Mouse (Mus musculus): ENCODE data around the gene Adra1d.

Gene Adra1d

GRCm38 (mm10) chr2:131539780-131540179, 22.3 kb downstream of the Adra1d start:
- no peak for DNase-seq (ENCODE audit: low read depth)

DNA sequence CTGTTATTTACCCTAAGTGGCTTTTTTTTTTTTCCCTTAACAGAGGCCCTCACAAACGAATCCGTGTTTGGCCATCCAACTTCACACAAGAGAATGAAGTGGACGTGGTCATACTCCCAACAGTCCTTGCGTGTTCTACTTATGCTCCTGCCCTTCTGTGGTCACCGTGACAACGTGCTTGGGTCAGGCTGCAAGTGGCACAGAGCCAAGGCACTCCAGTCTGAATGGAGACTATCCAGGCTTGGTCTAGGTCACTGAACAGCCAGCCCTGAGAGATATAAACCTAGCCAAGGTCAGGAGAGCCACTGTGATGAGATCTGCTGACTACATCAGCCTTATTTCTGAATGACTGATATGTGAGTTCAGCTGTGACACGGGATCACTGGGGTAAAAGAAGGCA, 23.7 kb downstream of the Adra1d start:
- no peak for DNase-seq (ENCODE audit: low read depth)

GRCm38 (mm10) chr2:131535168-131535567, 26.9 kb downstream of the Adra1d start:
- no peak for DNase-seq (ENCODE audit: low read depth)

GRCm38 (mm10) chr2:131531271-131531670, 30.8 kb downstream of the Adra1d start:
- no peak for DNase-seq (ENCODE audit: low read depth)

DNA sequence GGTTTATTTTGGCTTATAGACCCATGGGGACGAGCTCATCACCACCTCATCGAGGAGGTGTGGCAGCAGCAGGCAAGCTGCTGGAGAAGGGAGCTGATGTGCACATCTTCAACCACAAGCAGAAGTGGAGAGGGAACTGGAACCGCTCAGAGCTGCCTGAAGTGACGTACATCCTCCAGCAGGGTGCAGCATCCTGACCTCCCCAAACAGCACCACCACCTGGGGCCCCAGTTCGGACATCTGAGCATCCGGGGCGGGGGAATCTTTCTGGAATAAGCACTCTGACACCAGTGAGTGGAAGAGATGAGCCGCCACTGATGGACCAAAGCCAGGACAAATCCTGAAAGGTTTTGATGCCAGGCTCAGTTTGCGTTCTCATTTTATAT, 31.5 kb downstream of the Adra1d start:
- DNase-seq (ENCODE audit: low read depth): peak; percentile 71

DNA sequence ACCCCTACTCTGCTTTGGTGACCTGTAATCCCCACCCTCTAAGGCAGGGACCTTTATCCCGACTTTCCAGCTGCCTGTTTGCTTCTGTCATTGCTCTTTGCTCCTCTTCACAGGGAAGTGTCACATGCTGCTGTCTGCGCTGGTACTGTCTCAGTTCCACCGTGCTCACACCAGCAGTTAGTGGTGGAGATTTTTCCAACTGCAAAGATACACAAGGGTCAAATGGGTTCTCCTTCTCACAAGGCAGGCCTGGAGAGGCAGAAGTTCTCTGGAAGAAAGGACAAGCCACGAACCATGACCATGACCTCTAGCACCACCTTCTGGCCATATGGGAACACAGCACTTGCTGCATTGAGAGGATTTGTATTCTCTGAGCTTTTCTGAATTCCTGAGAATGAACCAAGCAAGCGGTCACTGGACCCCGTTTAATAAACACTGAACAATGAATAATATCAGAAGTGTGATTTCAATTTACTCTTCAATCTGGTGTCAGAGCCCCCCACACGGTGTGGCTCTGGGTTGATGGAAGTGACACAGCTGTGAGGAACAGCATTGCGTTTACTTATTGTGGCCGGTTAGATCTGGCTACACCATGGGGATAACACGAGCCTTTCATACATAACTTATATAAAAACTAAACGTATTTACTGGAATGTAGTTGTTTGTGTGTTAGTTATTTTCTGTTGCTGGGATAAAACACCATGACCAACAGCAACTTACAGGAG, 32.0 kb downstream of the Adra1d start:
- DNase-seq (ENCODE audit: low read depth): peak; percentile 79

DNA sequence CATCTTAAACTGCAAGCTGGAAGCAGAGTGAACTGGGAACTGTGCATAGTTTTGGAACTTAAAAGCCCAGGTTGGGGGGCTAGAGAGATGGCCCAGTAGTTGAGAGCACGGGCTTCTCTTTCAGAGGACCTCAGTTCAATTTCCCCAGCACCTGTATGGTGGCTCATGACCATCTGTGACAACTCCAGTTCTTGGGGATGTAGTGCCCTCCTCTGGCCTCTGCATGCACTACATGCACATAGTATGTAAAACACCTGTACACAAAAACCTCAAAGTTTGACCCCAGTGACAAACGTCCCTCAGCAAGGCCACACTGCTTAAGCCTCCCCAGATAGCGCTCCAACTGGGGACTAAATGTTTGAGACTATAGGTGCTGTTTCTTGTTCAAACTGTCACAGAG, 35.0 kb downstream of the Adra1d start:
- peak; percentile 73 for DNase-seq (ENCODE audit: low read depth)

DNA sequence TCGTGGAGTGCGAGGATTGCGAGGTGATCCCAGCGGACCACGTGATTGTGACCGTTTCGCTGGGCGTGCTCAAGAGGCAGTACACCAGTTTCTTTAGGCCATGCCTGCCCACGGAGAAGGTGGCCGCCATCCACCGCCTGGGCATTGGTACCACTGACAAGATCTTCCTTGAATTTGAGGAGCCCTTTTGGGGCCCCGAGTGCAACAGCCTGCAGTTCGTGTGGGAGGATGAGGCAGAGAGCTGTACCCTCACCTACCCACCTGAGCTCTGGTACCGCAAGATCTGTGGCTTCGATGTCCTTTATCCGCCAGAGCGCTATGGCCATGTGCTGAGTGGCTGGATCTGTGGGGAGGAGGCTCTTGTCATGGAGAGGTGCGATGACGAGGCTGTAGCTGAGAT, 41.3 kb downstream of the Adra1d start:
- DNase-seq (ENCODE audit: low read depth): no peak

- no peak for DNase-seq (ENCODE audit: low read depth)
Measured at GRCm38 (mm10) chr2:131518790-131519189, 43.3 kb downstream of the Adra1d start.

DNA sequence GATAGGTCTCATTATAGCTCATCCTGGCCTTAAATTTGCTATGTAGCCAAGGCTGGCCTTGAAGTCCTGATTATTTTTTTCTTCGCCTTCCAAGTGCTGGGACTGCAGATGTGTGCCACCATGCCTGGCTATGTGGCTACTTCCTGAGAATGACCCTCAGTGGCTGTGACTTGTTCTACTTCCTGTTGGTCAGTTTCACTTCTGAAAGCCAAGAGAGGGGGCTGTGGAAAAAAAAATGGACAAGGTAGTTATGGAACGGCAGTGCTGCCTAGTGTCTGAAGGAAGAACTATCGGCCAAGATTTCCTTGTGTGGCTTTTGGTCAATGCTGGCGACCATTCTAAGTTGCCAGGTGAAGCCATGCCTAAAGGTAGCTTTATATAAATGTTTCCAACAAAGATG, 44.5 kb downstream of the Adra1d start:
- no peak for DNase-seq (ENCODE audit: low read depth)

GRCm38 (mm10) chr2:131514055-131514621, 47.9 kb downstream of the Adra1d start:
- no peak for DNase-seq (ENCODE audit: low read depth)

DNA sequence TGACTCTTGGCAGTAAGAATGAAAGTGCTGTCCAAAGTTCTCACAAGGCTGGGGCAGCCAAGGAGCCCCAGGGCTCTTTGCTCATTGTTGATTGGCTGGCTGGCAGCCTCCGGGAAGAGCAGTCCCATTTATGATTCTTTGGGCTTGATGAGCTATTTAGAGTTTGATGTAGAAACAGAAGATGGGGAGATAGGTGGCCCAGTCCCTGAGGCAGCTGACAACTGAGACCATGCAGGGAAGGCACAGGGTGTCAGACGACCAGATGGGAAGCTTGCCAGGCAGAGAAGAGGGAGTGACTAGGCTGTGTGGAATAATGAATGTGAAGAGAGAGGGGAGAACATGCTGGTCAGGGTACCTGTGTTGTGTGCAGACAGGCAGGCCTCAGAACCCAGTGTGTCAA, 48.6 kb downstream of the Adra1d start:
- DNase-seq (ENCODE audit: low read depth): no peak

DNA sequence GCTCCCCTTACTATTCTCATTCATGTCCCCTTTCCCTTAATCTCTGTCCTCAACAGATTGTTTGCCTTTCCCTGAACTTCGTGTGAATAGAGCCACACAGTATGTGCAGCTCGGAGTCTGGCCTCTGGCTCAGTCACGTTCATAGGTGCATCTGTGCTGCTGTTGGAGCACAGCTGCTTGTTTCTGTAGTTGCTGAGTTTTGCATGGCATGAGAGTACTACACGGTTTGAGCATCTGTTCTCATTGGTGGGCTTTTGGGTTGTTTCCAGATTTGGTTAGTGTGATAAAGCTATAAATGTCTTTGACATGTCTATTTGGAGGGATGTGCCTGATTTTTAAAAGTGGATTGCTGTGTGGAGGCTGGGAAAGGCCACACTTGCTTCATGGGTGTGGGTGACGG, 51.6 kb downstream of the Adra1d start:
- DNase-seq (ENCODE audit: low read depth): no peak

DNA sequence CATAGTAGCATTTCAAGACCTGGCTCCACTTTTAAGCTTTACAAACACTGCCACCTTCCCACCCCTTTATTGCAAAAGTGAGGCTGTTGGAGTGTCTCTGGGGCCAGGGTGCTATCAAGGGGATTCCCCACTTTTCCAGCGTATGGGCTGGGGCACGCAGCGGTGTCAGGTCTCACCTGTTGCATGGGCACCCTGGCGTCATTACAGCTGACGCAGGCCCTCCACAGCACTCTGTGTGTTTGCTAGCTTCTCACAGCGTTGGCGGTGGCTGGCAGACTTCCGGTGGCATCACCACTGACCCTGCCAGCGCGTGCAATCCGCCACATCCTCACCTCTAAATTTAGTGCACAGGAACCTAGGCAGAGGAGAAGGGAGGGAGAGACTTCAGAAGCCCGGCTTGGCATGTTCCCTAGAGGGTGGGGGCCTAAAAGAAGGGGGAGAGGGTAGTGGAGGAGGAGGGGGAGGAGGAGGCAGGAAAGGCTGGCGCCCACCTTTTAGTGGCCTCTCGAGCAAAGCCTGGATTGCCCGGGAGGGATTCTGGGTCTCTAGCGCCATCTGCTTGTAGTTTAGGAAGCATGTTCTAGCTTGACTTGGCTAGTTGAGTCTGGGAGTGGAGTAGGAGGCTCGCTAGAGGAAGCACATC, 52.3 kb downstream of the Adra1d start:
- peak; percentile 93 for DNase-seq (ENCODE audit: low read depth)

- DNase-seq (ENCODE audit: low read depth): peak; percentile 29
Measured at GRCm38 (mm10) chr2:131508501-131508900, 53.6 kb downstream of the Adra1d start.

- no peak for DNase-seq (ENCODE audit: low read depth)
Measured at GRCm38 (mm10) chr2:131506358-131506757, 55.7 kb downstream of the Adra1d start.

DNA sequence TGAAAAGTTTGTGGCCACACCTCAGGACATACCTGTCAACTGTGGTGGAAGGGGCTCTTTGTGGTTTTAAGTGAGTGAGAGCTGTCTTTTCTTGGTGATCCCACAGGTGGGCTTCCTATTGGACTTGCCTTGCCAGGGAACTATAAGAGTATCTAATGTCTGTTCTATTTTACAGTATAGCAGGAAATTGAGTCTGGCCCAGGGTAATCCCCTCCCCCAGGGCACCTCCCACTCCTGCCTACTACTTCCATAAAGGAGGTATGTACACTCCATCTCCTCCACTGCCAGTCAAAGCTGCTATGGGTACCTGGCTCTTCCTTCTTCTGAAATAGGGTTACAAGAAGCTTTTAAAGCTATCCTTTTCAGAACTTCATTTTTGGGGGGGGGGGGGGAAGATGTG, 56.7 kb downstream of the Adra1d start:
- peak; percentile 56 for DNase-seq (ENCODE audit: low read depth)

DNA sequence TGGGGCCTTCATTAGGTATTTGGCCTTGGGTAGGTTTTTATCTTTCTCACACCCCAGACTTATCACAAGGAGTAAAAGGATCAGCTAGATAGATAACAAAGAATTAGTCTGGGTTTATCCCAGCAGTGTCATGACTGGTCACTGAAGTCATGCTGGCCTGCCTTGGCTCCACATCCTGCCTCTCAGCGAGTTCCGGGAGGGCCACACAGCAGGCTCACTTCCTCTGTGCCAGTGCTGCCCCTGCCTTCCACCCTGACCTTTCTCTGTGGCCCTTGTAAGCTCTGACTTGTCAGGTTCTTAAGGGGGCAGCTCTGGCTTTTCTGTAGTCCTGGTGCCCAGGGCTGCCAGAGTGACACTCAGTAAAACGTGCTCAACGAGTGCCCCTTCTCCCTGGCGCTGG, 59.5 kb downstream of the Adra1d start:
- no peak for DNase-seq (ENCODE audit: low read depth)

DNA sequence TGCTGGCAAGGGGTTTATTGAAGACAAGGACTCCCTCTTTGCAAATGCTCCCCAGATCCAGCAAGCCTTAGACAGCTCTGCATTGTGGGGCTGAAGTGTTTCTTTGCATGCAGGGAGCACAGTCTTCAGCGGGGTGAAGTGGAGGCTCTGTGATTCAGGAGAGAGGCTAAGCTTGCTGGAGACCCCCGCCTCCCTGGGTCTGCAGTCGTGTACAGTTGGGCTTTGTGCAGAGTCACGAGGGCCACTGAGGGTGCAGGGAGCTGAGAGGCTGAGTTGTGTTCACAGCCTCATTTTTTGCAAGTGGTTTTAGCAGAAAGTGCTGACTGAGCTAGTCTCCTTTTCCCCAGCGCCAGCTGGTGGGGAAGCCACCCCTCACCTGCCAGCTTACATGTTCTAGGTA, 60.2 kb downstream of the Adra1d start:
- DNase-seq (ENCODE audit: low read depth): no peak

DNA sequence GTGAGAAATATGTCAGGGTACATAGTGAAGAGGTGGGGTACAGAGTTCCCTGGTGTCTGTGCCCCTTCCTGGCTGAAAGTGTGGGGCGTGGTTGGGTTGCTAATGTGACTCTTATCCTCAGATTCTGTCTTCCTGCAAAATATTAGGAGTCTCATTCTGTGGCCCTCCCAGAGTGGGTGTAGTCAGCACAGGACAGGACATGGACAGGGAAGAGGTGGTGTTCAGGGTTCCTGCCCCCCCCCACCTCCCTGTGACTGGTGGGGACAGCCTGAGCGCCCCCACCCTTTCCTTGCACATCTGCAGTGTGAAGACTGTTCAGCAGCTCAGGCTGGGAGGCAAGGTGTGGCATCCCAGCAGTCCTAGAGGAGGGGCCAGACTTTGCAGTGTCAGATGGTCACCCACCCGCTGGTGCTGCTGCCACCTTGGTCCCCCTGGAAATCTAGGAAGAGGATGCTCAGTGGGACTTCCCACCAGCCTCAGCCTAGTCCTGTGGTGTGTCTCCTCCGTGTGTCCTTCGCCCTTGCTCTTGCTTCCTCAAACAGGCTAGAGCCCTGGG, 62.7 kb downstream of the Adra1d start:
- no peak for DNase-seq (ENCODE audit: low read depth)

DNA sequence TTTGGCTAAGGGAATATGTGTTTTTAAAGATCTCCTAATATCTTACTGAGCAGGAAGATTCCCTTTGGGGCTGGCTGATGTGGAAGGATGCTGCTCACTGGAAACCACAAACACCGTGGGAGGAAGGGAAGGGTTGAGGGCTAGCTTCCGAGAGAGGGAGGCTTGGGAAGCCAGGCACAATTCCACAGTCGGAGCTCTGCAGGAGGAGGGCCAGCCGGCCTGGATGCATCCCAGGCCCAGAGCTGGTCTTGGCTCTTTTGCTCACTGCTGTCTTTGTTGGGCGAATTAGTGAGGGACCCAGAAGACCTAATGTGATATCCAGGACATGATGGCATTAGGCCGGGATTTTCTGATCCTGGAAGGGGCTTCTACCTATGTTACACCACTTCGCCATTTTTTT, 63.9 kb downstream of the Adra1d start:
- no peak for DNase-seq (ENCODE audit: low read depth)

DNA sequence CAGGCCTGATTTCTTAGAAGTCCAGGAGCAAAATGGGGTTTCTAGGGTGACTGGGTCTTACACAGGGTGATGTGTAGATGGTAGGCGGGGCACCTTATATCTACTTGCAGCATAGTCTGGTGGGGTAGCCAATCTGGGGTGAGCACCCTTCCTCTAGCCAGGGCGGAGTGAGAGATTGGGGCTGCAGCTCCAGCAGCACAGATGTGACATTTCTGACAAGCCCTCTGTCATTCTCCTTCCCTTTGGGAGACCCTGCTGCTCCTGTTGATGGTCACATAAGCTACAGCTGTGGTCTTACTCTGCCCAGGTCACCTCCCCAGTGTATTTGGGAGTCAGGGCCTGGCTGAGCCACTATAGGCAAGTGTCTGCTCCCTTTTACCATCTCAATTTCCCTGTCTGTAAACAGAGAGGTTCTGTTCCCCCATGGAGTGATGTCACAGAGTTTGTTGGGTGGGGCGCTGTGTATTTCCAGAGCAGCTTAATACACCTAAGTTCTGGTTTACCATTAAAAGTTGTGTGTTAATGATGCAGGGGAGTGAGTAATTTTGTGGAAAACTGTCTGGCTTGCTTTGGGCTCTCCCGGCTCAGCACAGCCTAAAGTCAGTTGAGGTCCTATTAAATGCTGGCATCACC, 64.7 kb downstream of the Adra1d start:
- no peak for DNase-seq (ENCODE audit: low read depth)

Measured in induced T-regulatory cell, adult 2 months (primary cell).